Mouse (Mus musculus): ENCODE measurements around the gene Mea1.
A peak's percentile ranks its signal among the peaks of the same experiment; 100 is the strongest.

Mea1 gene

DNA sequence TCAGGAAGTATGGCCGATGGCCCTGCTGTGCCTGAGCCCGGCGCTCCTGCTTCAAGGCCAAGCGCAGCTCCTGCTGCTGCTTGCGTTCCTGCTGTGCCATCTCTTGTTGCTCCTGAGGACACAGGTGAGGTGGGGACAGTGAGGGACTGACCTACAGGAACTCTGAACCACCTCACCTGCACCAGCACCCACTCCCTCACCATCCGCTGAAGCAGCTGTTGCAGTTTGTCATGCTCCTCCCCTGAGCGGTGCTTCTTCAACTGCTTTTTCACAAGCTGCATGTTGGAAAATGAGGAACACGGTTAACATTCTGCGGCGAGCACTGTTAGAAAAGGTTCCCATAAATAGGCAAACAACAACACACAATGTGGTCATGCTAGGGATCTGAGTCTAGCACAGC lies 8.7 kb upstream of the Mea1 start:
- DNase-seq (ENCODE audit: low spot score in 2 of 2), result no peak

DNA sequence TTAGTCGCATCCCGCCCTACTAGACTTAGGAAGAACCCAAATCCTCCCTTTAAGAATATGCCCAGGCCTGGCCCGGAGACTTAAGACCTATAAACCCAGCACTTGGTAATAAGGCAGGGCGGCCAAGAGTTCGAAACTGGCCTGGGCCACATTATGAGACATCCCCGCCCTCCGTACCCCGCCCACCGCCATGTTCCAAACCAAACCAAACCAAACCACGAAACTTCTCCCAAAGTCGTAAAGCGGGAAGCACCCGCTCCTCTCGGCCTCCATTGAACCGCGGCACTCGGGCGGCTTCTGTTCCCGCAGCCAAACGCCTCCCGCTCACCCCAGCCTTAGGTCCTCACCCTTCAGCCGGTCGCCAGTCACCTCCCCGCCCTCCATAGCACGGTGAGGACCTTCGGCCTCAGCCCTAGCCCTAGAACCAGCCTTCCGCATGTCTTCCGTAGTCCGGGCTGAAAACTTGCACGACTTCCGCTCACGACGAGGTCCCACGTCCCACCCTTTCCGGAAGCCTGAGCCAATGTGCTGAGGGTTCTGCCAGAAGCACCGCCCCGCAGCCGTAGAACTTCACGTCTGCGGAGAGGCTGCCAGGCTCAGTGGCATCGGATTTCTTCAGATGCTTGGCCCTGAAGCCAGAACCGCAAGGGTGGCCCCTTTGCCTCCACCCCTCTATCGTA lies 4.6 kb upstream of the Mea1 start, which contains the start of gene Rrp36:
Rrp36 (minus strand) TSS at position 503 of the 680 bp plus-strand sequence.
- peak; percentile 72 to 85 for DNase-seq (ENCODE audit: low spot score in 2 of 2)

DNA sequence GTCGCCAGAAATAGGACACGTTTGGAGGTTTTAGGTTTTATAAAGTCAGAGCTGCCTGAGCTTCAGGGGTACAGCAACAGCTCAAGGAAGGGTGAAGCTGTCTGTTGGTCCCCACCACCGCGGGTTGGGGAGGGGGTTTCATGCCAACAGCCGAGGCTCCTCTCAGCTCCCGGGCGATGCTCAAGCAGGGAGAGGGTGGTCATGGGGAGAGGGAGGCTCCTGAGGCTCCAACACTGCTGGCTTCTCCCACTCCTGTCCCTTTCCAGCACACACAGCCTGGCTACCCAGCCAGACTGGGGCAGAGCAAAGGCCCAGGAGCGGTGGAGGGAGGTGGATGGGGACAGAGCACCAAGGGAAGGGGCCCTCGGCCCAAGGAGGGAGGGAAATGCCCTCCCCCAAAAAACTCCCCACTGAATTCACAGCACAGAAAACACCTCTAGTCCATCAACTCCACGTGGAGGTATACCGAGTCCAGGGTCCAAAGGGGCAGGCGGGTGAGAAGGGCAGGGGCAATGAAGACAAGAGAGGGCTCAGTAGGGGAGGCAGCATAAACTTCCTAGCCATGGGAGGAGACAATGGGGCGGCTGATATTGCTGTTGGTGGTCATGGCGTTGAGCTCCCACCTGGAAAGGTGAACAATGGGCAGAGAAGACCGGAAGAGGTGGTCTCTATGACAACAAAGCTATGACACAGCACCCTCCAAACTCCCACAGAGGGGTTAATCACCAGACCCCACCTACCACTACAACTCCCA lies 3.9 kb upstream of the Mea1 start:
- no peak for DNase-seq (ENCODE audit: low spot score in 2 of 2)

DNA sequence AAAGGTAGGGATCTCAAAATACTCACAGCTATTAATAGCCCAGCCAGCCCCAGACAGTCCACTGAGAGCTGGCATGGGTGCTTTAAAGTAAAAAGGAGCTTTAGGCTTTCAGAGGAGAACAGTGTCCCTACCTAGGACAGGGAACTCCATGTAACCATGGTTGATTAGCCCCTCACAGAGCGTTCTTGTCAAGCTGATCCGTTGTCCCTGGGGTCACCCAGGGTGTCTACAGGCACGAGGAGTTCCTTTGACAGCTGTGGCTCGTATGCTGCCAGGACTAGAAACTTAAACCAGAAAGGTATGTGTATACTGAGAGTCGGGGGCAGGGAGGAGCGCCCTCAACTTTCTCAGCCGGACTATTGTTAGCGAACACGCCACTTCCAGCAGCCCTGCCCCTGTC lies 318 bp downstream of the Mea1 start:
- DNase-seq (ENCODE audit: low spot score in 2 of 2), result no peak

DNA sequence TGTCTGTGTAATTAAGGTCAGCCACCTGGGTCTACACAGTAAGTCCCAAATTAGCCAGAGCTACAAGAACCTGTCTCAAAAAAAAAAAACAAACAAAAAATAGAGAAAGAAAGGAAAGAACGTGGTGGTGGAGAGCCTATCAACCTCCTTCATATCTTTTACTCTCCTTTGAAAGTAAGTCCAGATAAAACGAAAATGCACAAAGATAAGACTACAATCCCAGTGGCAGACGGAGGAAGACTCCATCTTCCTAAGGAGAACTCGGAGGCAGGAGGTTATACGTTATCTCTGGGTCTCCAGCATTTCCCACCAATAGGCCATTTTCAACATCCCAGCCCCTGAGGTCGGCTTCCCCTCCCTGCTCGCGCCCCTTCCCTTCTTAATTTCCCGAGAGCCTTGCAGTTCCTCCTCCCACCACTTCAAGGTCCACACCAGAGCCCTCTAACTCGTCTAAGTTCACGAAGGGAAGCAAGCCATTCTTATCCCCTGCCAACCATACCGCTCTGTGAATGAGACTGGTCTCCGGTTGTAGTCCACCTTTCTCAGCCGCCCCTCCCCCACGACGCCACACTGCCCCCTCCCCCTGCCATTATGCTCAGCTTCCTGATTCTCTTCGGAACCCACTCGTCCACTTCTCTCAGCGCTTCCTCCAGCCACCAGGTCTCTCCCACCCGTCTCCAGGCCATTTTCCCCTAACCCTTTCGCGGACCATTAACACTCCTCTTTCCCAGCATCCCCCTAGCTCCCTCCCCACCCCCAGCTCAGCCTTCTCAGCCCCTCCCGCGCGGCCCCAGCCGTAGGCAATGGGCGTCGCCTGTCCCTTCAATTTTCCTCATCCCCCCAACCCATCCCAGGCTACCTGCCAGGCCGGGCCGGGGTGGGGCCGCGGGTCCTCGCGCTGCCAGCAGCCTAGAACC lies 1.5 kb downstream of the Mea1 start:
- peak in 1 of 2 experiments; percentile 59 for DNase-seq (ENCODE audit: low spot score in 2 of 2)

DNA sequence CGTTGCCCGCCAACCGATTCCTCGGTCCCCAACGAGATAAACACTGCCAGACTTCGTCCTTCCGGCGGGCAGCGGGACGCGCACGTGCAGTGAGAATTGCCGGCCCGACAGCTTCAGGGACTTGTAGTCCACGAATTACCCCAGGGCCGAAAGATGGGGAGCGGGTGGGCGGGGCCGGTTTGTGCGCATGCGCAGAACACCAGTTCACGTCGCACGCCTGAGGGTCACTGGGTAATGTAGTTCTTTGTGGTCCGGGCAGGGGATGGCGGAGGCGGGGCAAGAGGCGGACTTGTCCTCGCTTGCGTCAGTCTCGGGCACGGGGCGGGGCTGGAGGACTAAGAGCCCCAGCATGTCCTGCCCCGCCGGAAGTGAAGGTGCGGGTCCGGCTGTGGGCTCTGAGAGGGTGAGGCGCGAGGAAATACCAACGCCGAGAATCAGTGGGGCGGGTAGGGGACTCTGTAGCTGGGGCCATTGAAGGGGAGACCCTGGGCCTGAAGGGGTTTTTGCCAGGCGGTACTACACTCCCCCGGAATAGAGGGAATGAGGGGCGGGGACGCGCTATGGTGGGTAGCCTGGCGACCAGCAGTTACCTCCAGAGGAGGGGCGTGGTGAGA lies 2.3 kb downstream of the Mea1 start, which contains the start of gene Klhdc3:
Klhdc3 (minus strand) TSS at position 155 of the 614 bp plus-strand sequence.
- DNase-seq (ENCODE audit: low spot score in 2 of 2), result peak; percentile 97

DNA sequence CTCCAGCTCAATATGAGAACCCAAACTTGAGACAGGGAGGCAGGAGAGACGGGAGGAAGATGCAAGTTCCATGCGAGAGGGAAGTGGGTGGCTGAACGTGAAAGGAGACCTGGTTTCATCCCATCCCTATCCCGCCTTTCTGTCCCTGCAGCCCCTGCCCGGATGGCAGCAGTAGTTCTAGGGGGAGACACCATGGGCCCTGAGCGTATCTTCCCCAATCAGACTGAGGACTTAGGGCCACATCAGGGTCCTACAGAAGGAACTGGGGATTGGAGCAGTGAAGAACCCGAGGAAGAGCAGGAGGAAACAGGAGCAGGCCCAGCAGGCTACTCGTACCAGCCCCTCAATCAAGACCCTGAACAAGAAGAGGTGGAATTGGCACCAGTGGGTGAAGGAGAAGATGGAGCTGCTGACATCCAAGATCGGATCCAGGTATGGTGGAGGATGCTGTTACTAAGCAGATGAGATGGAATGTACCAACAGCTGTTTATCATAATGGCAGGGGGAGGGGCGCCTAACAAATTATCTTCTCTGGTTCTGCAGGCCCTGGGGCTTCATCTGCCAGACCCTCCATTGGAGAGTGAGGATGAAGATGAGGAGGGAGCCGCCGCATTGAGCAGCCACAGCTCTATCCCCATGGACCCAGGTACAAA lies 3.0 kb downstream of the Mea1 start:
- DNase-seq (ENCODE audit: low spot score in 2 of 2), result no peak

DNA sequence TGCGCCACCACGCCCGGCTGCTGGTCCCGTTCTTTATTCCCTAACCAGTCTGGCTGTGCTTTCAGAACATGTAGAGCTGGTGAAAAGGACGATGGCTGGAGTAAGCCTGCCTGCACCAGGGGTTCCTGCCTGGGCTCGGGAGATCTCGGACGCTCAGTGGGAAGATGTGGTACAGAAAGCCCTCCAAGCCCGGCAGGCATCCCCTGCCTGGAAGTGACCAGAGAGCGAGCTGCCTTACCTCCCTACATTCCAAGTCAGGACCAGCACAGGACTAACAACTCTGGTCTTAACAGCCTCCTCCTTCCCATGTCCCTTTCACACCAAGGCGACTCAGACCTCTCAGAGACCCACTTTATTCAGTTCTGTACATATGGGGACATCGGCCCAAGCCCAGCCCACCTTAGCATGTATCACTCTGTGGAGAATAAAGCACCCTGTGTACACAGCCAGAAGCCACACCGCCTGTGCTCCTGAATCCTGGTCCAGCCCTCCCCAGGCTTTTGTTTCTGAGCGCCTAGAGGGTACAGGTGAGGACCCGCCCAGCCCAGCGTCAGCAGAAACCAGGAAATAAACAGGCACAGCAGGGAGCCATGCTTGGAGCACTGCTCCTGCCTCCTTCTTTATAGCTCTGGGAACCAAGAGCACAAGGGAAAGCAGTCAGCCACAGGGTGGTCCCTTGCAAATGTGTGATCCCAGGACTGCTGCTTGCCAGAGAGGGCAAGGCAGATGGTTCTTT lies 4.2 kb downstream of the Mea1 start:
- no peak for DNase-seq (ENCODE audit: low spot score in 2 of 2)

DNA sequence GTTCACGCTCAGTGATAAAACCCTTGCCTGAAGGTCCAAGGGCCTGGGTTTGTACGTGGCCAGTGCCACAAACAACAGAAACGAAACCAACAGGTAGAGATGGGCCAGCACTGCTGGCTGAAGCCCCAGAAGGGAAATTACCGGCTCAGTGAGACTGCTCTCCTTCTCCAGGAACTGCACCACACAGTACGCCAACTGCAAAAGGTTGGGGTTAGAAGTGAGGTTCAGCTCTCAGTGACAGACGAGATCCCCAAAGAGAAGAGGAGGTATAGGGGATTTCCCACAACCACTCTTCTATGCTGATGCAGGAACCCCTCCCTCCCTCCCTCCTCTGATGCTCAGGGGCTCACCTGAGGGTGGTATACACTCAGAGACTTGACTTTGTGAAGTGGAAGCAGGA lies 7.3 kb downstream of the Mea1 start:
- DNase-seq (ENCODE audit: low spot score in 2 of 2), result no peak

DNA sequence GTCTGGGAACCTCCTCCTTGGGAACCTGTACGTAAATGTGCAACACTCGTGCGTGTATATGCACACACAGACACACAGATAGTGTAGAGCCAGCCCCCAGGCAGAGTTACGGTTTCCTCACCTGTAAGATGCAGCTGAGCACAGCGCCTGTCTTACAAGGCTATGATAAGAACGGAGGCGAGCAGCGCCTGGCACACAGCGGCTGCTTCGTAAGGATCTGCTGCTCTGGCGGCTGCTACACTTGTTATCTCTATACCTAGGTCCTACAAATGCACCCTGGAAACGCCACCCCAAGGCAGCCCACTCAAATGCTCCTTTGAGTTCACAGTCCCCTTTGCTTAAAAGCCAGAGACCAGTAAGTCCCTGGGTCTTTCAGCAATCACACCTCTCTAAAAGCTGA lies 12.1 kb downstream of the Mea1 start:
- DNase-seq (ENCODE audit: low spot score in 2 of 2), result no peak

DNA sequence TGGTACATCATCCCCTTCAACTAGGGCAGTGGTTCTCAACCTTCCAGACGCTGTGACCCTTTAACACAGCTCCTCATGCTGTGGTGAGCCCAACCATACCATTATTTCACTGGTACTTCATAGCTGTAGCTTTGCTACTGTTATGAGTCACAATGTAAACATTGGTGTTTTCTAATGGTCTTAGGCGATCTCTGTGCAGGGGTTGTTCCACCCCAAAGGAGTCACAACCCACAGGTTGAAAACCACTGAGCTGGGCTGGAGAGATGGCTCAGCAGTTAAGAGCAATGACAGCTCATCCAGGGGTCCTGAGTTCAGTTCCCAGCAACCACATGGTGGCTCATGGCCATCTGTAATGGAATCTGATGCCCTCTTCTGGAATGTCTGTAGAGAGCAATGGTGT lies 12.8 kb downstream of the Mea1 start:
- no peak for DNase-seq (ENCODE audit: low spot score in 2 of 2)

DNA sequence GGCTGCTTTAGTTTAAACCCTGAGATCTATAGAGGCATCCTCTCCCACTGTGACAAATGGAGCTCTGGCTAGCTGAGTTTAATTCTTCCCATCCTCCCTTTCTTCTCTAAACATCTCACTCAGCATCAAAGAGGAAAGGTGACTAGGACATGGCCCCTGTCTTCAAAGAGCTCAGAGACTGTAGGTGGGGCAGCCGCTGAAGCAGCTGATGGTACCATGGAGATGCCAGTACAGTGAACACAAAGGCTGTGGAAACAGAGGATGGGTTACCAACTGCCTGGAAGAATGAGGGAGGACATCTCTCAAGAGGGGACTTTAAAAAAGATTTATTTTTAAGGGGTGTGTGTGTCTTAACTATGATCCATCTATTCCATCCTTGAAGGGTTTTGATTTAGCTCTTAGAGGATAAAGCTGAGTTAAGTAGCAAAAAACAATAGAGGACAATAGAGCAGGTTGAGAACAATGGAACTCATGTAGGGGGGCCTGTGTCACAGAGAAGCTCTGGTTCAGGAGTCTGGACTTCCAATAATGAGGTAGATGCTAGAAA lies 16.0 kb downstream of the Mea1 start:
- DNase-seq (ENCODE audit: low spot score in 2 of 2), result no peak

DNA sequence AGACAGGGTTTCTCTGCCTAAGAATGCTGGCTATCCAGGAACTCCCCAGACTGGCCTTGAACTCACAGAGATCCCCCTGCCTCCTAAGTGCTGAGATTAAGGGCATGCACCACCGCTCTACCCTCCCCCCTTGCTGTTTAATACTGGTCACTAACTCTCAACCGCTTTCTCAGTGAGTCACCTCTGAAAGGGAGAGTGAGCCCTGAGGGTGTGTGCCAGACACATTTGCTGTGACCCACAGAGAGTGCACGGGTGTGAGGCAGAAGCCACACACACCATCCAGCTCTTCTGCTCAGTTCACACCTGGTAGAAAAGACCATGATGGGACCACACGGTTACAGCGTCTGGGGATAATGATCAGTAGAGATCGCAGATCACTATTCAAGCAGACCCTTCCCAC lies 19.9 kb downstream of the Mea1 start:
- DNase-seq (ENCODE audit: low spot score in 2 of 2), result no peak

DNA sequence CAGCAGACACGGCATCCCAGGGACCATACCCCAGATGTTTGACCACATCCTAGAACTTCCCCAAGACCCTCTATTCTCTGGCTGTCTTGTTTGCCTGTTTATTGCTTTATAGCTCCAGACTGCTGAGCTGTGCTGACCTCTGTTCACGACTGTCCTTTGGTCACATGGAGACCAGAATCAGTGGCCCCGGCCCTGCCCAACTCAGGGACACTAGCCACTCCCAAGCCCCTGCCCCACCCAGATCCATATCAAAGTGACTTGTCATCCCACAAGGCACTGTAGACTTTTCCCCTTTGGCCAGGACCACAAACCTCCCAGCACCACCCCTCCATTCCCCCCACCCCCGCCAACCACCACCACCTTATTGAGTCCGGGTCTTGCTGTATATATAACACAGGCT lies 20.7 kb downstream of the Mea1 start:
- no peak for DNase-seq (ENCODE audit: low spot score in 2 of 2)

DNA sequence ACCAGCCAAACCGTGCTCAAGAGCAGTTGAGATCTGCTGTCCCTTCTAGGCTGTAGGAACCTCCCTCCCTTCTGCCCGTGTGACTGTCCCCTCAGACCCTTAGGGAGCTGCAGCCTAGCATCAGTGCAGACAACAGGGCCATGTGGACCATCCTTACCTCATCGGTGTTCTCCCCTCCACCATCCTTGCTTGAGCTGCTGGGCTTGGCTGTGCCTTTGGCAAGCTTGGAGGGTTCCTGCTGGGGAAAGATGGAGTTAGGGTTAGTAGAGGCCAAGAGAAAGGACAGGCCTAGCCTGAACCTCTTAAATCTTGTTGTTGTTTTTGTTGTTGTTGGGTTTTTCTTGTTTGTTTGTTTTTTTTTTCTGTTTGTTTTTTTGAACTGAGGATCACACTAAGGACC lies 21.3 kb downstream of the Mea1 start:
- no peak for DNase-seq (ENCODE audit: low spot score in 2 of 2)

DNA sequence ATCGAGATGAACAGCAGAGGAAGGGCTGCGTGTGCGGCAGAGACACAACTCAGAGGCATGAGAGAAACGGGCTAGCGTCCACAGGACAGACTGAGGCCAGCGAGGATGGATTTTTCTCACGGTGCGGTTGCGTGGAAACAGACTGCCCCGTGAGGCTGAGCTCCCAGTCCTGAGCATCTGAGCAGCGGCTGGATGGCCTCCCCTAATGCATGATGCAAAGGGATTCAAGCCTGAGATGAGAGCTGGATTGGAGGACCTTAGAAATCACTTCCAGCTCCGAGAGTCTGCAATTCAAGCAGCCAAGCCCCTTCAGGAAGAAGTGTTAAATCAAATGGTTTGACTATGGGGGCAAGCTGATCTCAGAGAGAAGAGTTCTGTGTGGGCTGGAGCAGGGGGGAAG lies 22.9 kb downstream of the Mea1 start:
- no peak for DNase-seq (ENCODE audit: low spot score in 2 of 2)

DNA sequence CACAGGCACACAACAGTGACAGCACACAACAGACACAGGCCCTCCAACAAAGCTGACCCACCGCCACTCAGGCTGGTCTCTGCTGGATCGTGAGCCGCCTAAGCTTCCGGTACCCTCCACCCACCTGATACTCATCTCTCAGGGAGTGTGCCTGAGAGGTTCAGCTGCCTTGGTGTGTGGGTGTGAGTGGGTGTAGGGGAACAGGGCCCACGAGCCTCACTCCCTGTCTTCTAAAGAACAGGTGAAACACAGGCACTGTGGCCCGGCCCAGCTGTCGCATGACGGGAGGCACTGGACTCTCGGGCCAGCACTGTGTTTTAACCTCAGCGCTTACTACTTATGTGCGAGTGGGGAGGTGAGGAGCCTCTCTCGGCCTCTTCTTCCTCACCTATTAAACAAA lies 23.5 kb downstream of the Mea1 start:
- DNase-seq (ENCODE audit: low spot score in 2 of 2), result no peak

DNA sequence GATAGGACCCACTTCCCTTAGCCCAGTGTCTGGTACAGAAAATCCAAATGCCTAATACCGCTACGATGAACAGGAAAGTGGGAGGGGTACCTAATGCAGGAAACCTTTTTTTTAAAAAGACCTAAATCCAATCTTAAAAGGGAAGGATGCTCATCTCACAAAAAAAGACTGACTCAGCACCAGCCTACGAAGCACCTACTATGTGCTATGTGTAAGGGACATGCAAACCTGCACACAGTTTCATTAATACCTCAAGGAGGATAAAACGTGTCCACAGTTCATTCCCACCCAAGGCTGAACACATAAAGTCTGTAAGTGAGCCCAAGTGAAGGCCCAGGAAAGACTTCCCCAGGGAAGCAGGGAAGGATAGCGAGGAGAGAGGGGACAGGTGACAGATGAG lies 23.9 kb downstream of the Mea1 start:
- no peak for DNase-seq (ENCODE audit: low spot score in 2 of 2)

DNA sequence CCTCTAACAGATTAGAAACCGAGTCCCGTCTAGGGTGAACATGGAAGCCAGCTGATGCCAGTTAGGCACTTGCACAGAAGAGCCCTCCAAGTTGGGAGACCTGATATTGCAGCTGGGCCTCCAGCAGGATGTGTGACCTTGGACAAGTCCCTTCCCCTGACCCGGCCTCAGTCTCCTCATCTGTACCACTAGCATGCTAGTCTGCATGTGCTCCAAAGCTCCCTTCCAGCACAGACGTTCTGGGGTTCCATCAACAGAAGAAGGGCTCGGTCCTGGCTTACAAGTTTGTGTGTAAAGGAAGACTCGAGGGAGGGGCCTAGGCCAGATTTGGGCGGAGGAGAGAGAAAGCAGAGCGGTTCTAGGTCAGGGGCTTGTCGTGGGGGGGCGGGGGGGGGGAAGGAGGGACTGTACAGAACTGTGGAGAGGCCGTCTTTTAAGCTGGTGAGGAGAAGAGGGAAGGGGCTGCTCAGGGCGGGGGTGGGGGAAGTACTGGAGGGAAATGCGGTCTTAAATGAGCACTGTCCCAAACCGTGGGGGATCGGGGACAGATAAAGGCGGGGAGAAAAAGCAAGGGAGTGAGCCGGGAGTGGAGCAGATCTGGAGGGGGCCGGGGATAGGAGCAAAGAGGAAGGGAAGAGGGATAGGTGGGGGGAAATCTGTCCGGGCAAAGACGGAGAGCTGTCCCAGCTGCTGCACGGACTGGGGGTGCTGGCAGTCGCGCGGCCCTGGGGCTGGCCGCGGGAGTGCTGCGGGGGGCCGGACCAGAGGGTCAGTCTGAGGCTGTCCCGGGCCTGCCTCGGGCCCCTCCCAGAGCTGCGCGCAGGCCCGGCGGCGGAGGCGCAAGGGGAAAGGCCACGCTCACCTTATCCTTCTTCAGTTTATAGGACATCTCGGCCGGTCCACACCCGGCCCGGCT lies 25.6 kb downstream of the Mea1 start:
- DNase-seq (ENCODE audit: low spot score in 2 of 2), result no peak

Data from cerebellum, postnatal 4 days (tissue).